Mouse (Mus musculus): ENCODE results near the gene Grid1.

DNA sequence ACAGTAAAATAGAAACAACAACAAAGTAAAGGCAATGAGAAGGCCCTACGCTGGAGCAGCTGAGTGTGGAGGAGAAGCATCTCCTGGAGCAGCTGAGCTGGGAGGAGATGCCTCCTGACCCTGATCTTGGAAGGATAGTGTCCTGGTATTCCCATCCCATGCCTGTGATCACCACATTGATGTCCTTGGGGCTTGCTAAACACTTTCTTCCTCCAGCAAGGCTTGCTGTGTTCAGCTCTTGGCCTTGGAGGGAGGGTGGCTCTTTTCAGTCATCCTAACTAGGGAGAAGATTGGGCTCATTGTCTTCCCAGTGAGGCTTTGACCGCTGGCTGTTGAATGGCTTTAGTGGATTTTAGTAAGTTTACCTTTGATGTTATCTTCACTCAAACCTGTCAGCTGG is 210.4 kb downstream of the Grid1 start:
- TF ChIP-seq GATA1 (IDR thresholded peaks at IDR 0.05; ENCODE audit: borderline replicate concordance, low read length) (no peak), POLR2AphosphoS5 (IDR thresholded peaks at IDR 0.05; ENCODE audit: insufficient replicate concordance, low read depth, low read length) (no peak), CTCF (IDR thresholded peaks at IDR 0.05; ENCODE audit: low read depth, low read length) (no peak), GATA2 (IDR thresholded peaks at IDR 0.05; ENCODE audit: borderline replicate concordance, low read depth, low read length) (no peak)
